Mouse (Mus musculus) liver, embryonic 11.5 days (tissue): ENCODE measurements at regions not wholly inside any gene's neighbourhood (a gene's known extent, or its start where the extent isn't known, plus 50 kb on each side); places are given as distances from the start of the nearest gene placed in this dataset.

Experiments
- ATAC-seq: fragments of 200-750 bp; cut with Nextera tagmentation; replicated peaks from 2 replicates; pipeline ENCODE4 v1.8.0; 2017; ENCODE audit warnings: moderate number of reproducible peaks, mild to moderate bottlenecking, moderate TSS enrichment, moderate library complexity; ENCODE audit not compliant: low FRiP score
- DNase-seq: peaks from one replicate; pipeline ENCODE4 v3.0.0-alpha.2; 2017; ENCODE audit warnings: low spot score
- H3K27ac ChIP-seq: fragments of 300-500 bp; sonication (generic); 2 replicates; pipeline ENCODE4 v1.5.1; 2014; ENCODE audit warnings: mild to moderate bottlenecking, low read depth, low read length, control low read depth
- H3K27me3 ChIP-seq: fragments of 300-500 bp; sonication (generic); replicated peaks from 2 replicates; pipeline ENCODE4 v1.6.1; 2014; ENCODE audit warnings: low read length, mixed read lengths; ENCODE audit not compliant: control insufficient read depth, insufficient read depth
- H3K36me3 ChIP-seq: fragments of 300-500 bp; sonication (generic); 2 replicates; pipeline ENCODE4 v1.6.1; 2014; ENCODE audit warnings: mild to moderate bottlenecking, low read length, moderate library complexity, mixed read lengths; ENCODE audit not compliant: control insufficient read depth, insufficient read depth
- H3K4me1 ChIP-seq: fragments of 300-500 bp; sonication (generic); replicated peaks from 2 replicates; pipeline ENCODE4 v1.6.1; 2014; ENCODE audit warnings: low read length, mixed read lengths; ENCODE audit not compliant: control insufficient read depth, insufficient read depth
- H3K4me2 ChIP-seq: fragments of 300-500 bp; sonication (generic); 2 replicates; pipeline ENCODE4 v1.6.1; 2014; ENCODE audit warnings: mild to moderate bottlenecking, control low read depth, moderate library complexity
- H3K4me3 ChIP-seq: fragments of 300-500 bp; sonication (generic); 2 replicates; pipeline ENCODE4 v1.5.1; 2014; ENCODE audit warnings: low read depth, low read length, control low read depth
- H3K9ac ChIP-seq: fragments of 300-500 bp; sonication (generic); 2 replicates; pipeline ENCODE4 v1.6.1; 2014; ENCODE audit warnings: low read depth, low read length, control low read depth
- H3K9me3 ChIP-seq: fragments of 300-500 bp; sonication (generic); 2 replicates; pipeline ENCODE4 v1.6.1; 2016; ENCODE audit warnings: low read length, inconsistent platforms, mixed read lengths; ENCODE audit not compliant: control insufficient read depth
- WGBS: fragments of 180-500 bp; shearing (Covaris S2); extraction: QIAGEN DNeasy Blood & Tissue Kit; methylation state at CpG from one replicate; pipeline ENCODE4 v1.1.7; 2014; 5-methylcytosine and 5-hydroxymethylcytosine counted together

DNA sequence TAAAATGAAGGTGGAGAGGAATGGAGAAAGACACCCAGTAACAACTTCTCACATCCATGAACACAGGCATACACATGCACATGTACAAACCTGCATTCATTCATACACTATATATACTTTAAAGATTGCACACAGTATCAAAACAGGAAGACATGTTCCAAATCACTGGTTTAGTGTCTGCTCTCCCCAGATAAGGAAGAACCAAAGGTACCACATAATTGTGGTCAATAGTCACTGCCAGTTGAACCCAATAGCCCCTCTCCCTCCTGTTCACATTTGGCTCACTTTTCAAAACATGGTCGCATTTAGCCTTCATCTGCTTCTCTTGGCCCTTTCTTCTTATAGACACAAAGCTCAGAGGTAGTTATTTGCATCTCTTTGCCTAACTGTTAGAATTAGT is 95.0 kb downstream of the Mycn start:
- H3K36me3 ChIP-seq: no peaks in the 10 kb centered on the region
- no peak overlapping the region for H3K4me3 ChIP-seq
- WGBS: 56% methylated on average over 1 of the region's 1 CpGs
- H3K27ac ChIP-seq: no peak overlapping the region
- no peaks in the 10 kb centered on the region for H3K4me1 ChIP-seq
- no peak overlapping the region for H3K9ac ChIP-seq
- DNase-seq: no peak
- no peak for ATAC-seq
- no peaks in the 10 kb centered on the region for H3K9me3 ChIP-seq
- no peak overlapping the region for H3K4me2 ChIP-seq
- no peaks in the 10 kb centered on the region for H3K27me3 ChIP-seq

DNA sequence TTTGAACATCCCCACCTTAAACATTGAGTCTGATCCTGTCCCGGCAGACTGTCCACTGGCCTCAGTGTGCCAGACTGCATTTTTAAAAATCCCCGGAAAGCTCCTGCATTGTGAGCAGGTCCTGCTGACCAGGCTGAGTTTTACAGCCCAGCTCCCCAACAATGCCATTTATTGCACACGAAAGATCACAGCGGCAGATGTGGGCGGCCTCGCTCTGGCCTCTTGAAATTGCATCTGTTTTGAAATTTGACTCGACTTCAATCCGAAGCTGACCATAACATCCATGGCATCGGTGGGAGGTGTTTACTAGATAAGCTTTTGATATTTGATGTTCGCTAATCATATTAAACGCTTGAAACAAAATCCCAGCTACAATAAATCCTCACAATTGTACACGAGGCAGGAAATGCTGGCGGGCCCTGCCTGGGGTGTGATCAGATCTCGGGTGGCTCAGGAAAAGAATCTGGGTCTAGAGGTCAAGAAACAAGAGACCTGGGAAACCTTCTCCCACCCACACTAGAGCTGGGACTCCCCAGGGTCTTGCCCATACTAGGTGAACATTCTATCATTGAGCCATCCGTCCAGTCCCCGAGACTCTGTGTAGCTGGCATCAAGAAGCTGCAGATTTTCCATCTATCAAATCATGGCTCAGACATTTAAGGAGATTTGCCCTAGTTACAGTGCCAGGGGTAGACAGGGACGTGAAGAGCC is 99.3 kb downstream of the Mycn start:
- H3K4me3 ChIP-seq: no peak overlapping the region
- H3K4me2 ChIP-seq: no peak overlapping the region
- H3K9me3 ChIP-seq: no peaks in the 10 kb centered on the region
- ATAC-seq: no peak
- H3K4me1 ChIP-seq: no peaks in the 10 kb centered on the region
- no peak overlapping the region for H3K9ac ChIP-seq
- 70% methylated on average over 17 of the region's 17 CpGs for WGBS
- no peaks in the 10 kb centered on the region for H3K27me3 ChIP-seq
- H3K27ac ChIP-seq: no peak overlapping the region
- H3K36me3 ChIP-seq: no peaks in the 10 kb centered on the region
- no peak for DNase-seq

DNA sequence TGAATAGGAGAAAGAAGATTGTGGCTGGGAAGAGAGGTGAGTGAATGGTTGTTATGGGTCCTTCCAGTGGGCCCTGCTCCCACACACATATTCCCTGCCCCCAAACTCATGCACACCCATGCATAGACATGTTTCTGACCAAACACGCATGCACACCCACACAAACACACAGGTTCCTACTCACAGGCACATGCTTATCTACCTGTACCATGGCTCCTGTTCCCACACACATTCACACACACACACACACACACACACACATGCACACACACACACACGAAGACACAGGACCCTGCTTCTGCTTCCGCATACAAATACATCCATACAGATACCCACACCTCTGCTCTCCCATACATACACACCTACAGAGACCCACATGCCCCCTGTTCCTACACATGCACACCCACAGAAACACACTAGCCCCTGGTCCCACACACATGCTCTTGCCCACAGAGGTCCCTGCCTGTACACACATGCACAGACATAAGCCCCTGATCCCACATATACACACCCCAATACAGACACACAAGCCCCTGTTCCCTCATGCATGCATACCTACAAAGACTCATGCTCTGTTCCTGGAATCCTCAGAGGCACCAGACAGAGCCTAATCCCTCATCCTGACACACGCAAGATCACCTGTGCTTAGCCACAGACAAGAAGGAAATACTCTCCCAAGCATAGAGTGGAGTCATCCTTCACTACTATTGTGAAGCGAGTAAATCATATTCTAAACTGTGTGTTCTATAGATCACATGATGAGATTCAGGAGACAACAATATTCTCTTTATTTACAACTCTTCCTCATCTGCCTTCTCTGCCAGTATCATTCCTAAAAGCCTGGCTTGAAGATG is 100.1 kb downstream of the Mycn start:
- Histone ChIP-seq H3K36me3 (no peaks in the 10 kb centered on the region), H3K4me1 (no peaks in the 10 kb centered on the region), H3K27me3 (no peaks in the 10 kb centered on the region), H3K27ac (no peak overlapping the region), H3K4me3 (no peak overlapping the region), H3K9me3 (no peaks in the 10 kb centered on the region), H3K4me2 (no peak overlapping the region), H3K9ac (no peak overlapping the region)
- ATAC-seq (no peak), DNase-seq (no peak)
- WGBS: 85% methylated on average over 5 of the region's 5 CpGs

DNA sequence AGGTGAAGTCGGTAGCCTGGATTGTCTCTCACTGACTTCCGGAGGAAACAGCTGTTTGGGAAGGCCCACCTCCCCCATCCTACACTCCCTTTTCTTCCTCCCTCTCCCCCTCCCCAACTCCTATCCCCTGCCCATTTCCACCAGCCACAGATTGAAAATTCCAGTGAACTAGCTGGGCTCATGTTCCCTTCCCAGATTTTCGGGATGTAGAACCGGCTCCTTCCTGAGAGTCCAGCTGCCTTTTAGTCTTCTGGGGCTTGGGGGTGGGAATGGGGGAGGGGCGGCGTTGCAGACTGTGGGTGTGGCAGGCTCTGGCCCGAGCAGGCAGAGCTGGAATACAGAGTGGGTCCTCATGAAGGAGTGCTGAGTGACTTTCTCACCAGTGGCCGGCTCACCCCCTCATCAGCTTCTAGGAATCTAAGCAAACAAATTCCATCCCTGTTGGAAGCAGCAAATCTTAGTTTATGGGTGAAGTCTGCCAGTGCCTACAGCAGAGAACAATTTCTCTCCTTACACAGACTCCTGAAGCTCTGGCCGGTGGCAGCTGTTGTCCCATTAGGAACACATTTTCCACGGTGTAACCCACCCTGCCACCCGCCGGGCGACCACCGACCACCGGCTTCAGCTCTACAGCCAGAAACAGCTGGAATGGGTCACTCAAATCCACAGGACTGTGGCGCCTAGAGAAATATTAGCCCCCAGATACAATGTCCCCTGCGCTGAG is 100.9 kb downstream of the Mycn start:
- peak overlapping the region; percentile 13 for H3K4me2 ChIP-seq
- H3K4me1 ChIP-seq: no peaks in the 10 kb centered on the region
- WGBS: 41% methylated on average over 17 of the region's 17 CpGs
- H3K4me3 ChIP-seq: no peak overlapping the region
- H3K9ac ChIP-seq: no peak overlapping the region
- no peaks in the 10 kb centered on the region for H3K27me3 ChIP-seq
- H3K27ac ChIP-seq: no peak overlapping the region
- ATAC-seq (no peak), DNase-seq (peak; percentile 36)
- H3K9me3 ChIP-seq: no peaks in the 10 kb centered on the region
- H3K36me3 ChIP-seq: no peaks in the 10 kb centered on the region

DNA sequence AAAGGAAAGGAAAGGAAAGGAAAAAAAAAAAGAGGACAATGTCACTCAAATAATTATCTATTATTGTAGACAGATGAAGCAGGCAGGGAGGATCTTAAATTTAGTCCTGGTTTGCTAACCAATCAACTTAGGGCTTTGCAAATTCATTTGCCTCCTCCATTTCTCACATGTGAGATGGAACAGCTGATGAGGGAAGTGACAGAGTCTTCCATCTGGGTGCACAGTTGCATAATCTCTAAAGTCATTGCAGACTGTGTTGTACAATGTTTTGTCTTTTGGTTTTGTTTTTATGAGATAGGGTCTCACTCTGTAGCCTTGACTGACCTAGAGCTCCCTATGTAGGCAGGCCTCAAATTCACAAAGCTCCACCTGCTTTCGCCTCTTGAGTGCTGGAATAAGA is 103.9 kb downstream of the Mycn start:
- H3K27ac ChIP-seq: no peak overlapping the region
- 89% methylated on average over 1 of the region's 1 CpGs for WGBS

DNA sequence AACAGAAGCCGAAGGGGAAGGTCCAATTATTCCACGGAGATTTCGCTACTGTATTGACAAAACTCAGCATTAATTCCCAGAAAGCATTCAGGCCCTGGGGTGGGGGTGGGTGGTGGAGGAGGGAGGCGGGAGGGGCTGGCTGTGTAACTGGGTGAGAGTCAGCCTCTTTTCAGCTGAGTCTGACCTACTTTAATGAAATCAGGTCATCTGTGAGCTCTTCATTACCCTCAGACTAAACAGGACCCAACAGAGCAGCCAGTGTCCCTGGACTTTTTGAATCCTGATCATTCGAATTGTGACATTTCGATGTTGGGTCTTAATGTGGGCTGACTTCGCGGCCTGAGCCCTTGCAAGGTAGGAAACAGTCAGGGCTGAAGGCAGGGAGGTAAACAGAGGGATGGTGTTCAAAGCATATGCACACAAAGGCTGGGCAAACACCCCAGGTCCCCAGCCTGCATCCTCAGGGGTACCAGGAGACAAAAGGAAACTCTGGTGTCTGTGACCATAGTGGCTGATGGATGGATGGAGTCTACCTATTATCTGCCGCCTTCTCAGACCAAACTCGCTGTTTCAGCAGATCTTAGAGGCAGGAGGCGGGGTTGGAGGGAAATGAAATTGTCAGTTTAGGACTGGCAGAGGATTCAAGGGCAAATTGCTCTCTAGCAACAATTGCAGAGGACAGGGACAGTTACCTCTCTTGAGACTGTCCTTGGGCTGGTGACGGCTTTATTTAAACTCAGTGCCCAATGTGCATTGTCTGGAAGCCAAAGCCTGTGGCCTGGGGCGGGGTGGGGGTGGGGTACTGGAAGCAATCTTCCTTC is 113.7 kb downstream of the Mycn start:
- 63% methylated on average over 13 of the region's 13 CpGs for WGBS
- no peaks in the 10 kb centered on the region; the same call in 1 of the 2 replicates for H3K4me1 ChIP-seq
- no peak overlapping the region for H3K4me2 ChIP-seq
- H3K27me3 ChIP-seq: no peaks in the 10 kb centered on the region
- no peaks in the 10 kb centered on the region for H3K36me3 ChIP-seq
- H3K9me3 ChIP-seq: no peaks in the 10 kb centered on the region
- H3K9ac ChIP-seq: no peak overlapping the region
- no peak overlapping the region for H3K4me3 ChIP-seq
- ATAC-seq: no peak
- DNase-seq: no peak
- no peak overlapping the region for H3K27ac ChIP-seq

More for the DNA sequence above, 103.9 kb downstream of the Mycn start:
- Histone ChIP-seq H3K36me3 (no peaks in the 10 kb centered on the region), H3K9ac (no peak overlapping the region), H3K4me3 (no peak overlapping the region), H3K27me3 (no peaks in the 10 kb centered on the region), H3K9me3 (no peaks in the 10 kb centered on the region), H3K4me1 (no peaks in the 10 kb centered on the region), H3K4me2 (no peak overlapping the region)
- ATAC-seq (no peak), DNase-seq (no peak)

DNA sequence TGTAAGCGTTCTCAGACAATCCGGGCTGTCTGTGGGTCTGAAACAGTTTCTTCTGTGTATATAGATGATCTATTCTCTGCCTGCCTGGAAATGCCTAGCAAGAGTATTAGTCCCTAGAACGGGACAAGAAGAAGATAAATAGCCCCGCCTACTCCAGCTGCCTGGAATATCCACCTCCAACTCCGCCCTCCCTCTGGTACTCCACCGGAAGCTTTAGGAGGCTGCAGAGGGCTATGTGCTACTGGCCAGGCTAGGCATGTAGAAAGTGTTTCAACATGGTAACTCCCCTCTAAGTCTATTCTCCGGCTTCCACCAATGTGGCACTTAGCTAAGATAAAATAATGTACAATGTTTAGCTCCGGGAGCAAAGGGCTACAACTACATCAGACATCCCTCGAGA is 114.3 kb downstream of the Mycn start:
- Histone ChIP-seq H3K36me3 (no peaks in the 10 kb centered on the region), H3K27ac (no peak overlapping the region), H3K9me3 (no peaks in the 10 kb centered on the region), H3K4me1 (no peaks in the 10 kb centered on the region; the same call in 1 of the 2 replicates), H3K9ac (no peak overlapping the region), H3K4me2 (no peak overlapping the region), H3K27me3 (no peaks in the 10 kb centered on the region), H3K4me3 (no peak overlapping the region)
- DNase-seq: no peak
- no peak for ATAC-seq
- 57% methylated on average over 9 of the region's 9 CpGs for WGBS

DNA sequence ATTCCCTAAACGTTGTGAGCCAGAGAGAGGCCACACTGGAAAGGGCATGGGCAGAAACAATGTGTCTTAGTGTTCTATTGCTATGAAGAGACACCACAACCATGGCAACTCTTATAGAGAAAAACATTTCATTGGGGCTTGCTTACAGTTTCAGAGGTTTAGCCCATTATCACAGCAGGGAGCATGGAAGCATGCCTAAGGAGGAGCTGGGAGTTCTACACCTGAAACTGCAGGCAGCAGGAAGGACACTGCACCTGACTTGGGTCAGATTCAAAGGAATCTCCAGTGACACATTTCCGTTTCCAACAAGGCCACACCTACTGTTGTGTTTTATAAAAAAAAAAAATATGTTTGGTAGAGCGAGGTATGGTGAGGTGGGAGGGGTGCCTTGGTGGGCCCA is 115.3 kb downstream of the Mycn start:
- Histone ChIP-seq H3K36me3 (no peaks in the 10 kb centered on the region), H3K9ac (no peak overlapping the region), H3K9me3 (no peaks in the 10 kb centered on the region), H3K4me3 (no peak overlapping the region), H3K4me2 (no peak overlapping the region), H3K27ac (no peak overlapping the region), H3K27me3 (no peaks in the 10 kb centered on the region), H3K4me1 (no peaks in the 10 kb centered on the region; the same call in 1 of the 2 replicates)
- ATAC-seq: no peak
- no peak for DNase-seq
- 64% methylated on average over 3 of the region's 3 CpGs for WGBS
